Mouse (Mus musculus): ENCODE results near the gene Lrrc43.

GRCm38 (mm10) chr5:123464638-123465037 is 24.5 kb upstream of the Lrrc43 start:
- TF ChIP-seq GATA1 (IDR thresholded peaks at IDR 0.05; ENCODE audit: borderline replicate concordance, low read length) (no peak), FLI1 (IDR thresholded peaks at IDR 0.05; ENCODE audit: low read length) (no peak)
